Mouse (Mus musculus) brain, embryonic 14.5 days (tissue): Measurements from ENCODE around the gene Morn2. TPM values are rescaled to one million over a fixed set of nuclear protein-coding genes. Genes with fewer than 3 reads are reported as not detected.
"Not testable (repeated sequence)": the region's sequence is repeated elsewhere in the genome, so short reads cannot be mapped to it uniquely, and the experiment has no call there.

Experiments used
- DNase-seq: peaks from one replicate; pipeline ENCODE4 v3.0.0-alpha.2; 2011; ENCODE audit warnings: low read depth
- CTCF ChIP-seq: fragments of 200-500 bp; IDR thresholded peaks from 2 replicates; pipeline ENCODE4 v1.5.1; 2012; ENCODE audit warnings: inconsistent platforms, mild to moderate bottlenecking, moderate library complexity, borderline replicate concordance; ENCODE audit not compliant: insufficient read depth, insufficient read length; ENCODE audit errors: extremely low read depth
- POLR2A ChIP-seq: fragments of 200-500 bp; IDR thresholded peaks from 2 replicates; pipeline ENCODE4 v1.6.1; 2012; ENCODE audit warnings: mild to moderate bottlenecking, inconsistent platforms, borderline replicate concordance; ENCODE audit not compliant: poor library complexity, insufficient read depth, insufficient read length, severe bottlenecking; ENCODE audit errors: extremely low read depth
- polyA plus RNA-seq: library from polyadenylated mRNA; depleted of rRNA; stranded (reverse); fragments of >200 nt; gene quantifications from 2 replicates; pipeline ENCODE4 v1.2.3, GENCODE M21; 2012; rRNA removed

Gene Morn2
- 16.0 and 25.6 TPM in 2 replicates for polyA plus RNA-seq

GRCm38 (mm10) chr17:80290074-80290657 is at the start of gene Morn2, which contains the start of gene Dhx57:
Gene Morn2 (plus strand): TSS chr17:80290203.
Gene Dhx57 (minus strand): TSS chr17:80290476.
- TF ChIP-seq POLR2A, result peak; percentile 34; the same call in 1 of the 2 replicates
- no peak for TF ChIP-seq CTCF
- DNase-seq, result peak; percentile 98

GRCm38 (mm10) chr17:80241594-80241993 is 48.4 kb upstream of the Morn2 start:
- no peak for DNase-seq
- TF ChIP-seq CTCF (no peak), POLR2A (no peak)

GRCm38 (mm10) chr17:80243116-80243515 is 46.9 kb upstream of the Morn2 start:
- no peak for DNase-seq

GRCm38 (mm10) chr17:80252757-80253525 is 37.1 kb upstream of the Morn2 start:
- TF ChIP-seq POLR2A (no peak), CTCF (no peak)
- DNase-seq, result no peak

More at GRCm38 (mm10) chr17:80243116-80243515, 46.9 kb upstream of the Morn2 start:
- TF ChIP-seq POLR2A (no peak), CTCF (no peak)

GRCm38 (mm10) chr17:80254421-80254820 is 35.6 kb upstream of the Morn2 start:
- DNase-seq, result no peak
- no peak for TF ChIP-seq CTCF
- no peak for TF ChIP-seq POLR2A

- no peak for TF ChIP-seq CTCF
- TF ChIP-seq POLR2A, result no peak
These were observed 34.8 kb upstream of the Morn2 start for GRCm38 (mm10) chr17:80255208-80255607.

GRCm38 (mm10) chr17:80267065-80267464 is 22.9 kb upstream of the Morn2 start:
- TF ChIP-seq CTCF (no peak), POLR2A (no peak)
- no peak for DNase-seq

More at GRCm38 (mm10) chr17:80255208-80255607, 34.8 kb upstream of the Morn2 start:
- peak; percentile 15 for DNase-seq

GRCm38 (mm10) chr17:80268151-80268550 is 21.9 kb upstream of the Morn2 start:
- DNase-seq, result no peak
- TF ChIP-seq CTCF (no peak), POLR2A (no peak)

GRCm38 (mm10) chr17:80270622-80271021 is 19.4 kb upstream of the Morn2 start:
- DNase-seq, result not testable (repeated sequence)

- TF ChIP-seq POLR2A (no peak), CTCF (no peak)
- no peak for DNase-seq
These were observed 11.7 kb upstream of the Morn2 start for GRCm38 (mm10) chr17:80278255-80278654.

GRCm38 (mm10) chr17:80279340-80280070 is 10.5 kb upstream of the Morn2 start:
- no peak for DNase-seq
- TF ChIP-seq POLR2A (no peak), CTCF (no peak)

GRCm38 (mm10) chr17:80284446-80284845 is 5.6 kb upstream of the Morn2 start:
- no peak for TF ChIP-seq POLR2A
- TF ChIP-seq CTCF, result no peak
- no peak for DNase-seq

GRCm38 (mm10) chr17:80288012-80288411 is 2.0 kb upstream of the Morn2 start:
- TF ChIP-seq POLR2A (no peak), CTCF (no peak)
- DNase-seq, result no peak
